Mouse (Mus musculus): ENCODE data around the gene Astn2. TPM values are rescaled to one million over a fixed set of nuclear protein-coding genes. Genes with fewer than 3 reads are reported as not detected.

Astn2 gene
- polyA plus RNA-seq, 1 experiment from 2014 or later = 0.55 TPM

GRCm38 (mm10) chr4:65874236-65874781, 530.1 kb downstream of the Astn2 start:
- 60% methylated on average over 2 of the region's 2 CpGs for WGBS
- Histone ChIP-seq H3K27me3 (replicated peaks) (no peaks in the 10 kb centered on the region), H3K27ac (no peak overlapping the region), H3K9me3 (no peaks in the 10 kb centered on the region), H3K36me3 (no peaks in the 10 kb centered on the region), H3K9ac (no peak overlapping the region), H3K4me2 (replicated peaks) (no peak overlapping the region), H3K4me3 (replicated peaks) (no peak overlapping the region), H3K4me1 (replicated peaks) (no peaks in the 10 kb centered on the region)
- ATAC-seq = 0 out of 2 replicates have a peak, but pooled peaks have one; percentile 36

- Histone ChIP-seq H3K27ac (no peak overlapping the region), H3K27me3 (replicated peaks) (no peaks in the 10 kb centered on the region), H3K36me3 (no peaks in the 10 kb centered on the region), H3K4me1 (replicated peaks) (no peaks in the 10 kb centered on the region), H3K9me3 (no peaks in the 10 kb centered on the region), H3K9ac (no peak overlapping the region), H3K4me2 (replicated peaks) (no peak overlapping the region), H3K4me3 (replicated peaks) (no peak overlapping the region)
- peak; percentile 68; the same call in 1 of the 2 replicates for ATAC-seq
Measured at GRCm38 (mm10) chr4:65864551-65864950, 539.9 kb downstream of the Astn2 start.

GRCm38 (mm10) chr4:65843191-65843590, 561.2 kb downstream of the Astn2 start:
- Histone ChIP-seq H3K9ac (no peak overlapping the region), H3K4me1 (replicated peaks) (no peaks in the 10 kb centered on the region), H3K9me3 (no peaks in the 10 kb centered on the region), H3K27me3 (replicated peaks) (no peaks in the 10 kb centered on the region), H3K27ac (no peak overlapping the region), H3K4me2 (replicated peaks) (no peak overlapping the region), H3K4me3 (replicated peaks) (no peak overlapping the region), H3K36me3 (no peaks in the 10 kb centered on the region)
- ATAC-seq = no peak
- 68% methylated on average over 2 of the region's 2 CpGs for WGBS

GRCm38 (mm10) chr4:65839550-65840000, 564.8 kb downstream of the Astn2 start:
- Histone ChIP-seq H3K9me3 (no peaks in the 10 kb centered on the region), H3K4me3 (replicated peaks) (no peak overlapping the region), H3K27me3 (replicated peaks) (no peaks in the 10 kb centered on the region), H3K4me1 (replicated peaks) (no peaks in the 10 kb centered on the region), H3K36me3 (no peaks in the 10 kb centered on the region), H3K9ac (no peak overlapping the region), H3K27ac (no peak overlapping the region), H3K4me2 (replicated peaks) (no peak overlapping the region)
- WGBS = 75% methylated on average over 9 of the region's 9 CpGs
- no peak for ATAC-seq

- H3K27ac ChIP-seq = no peak overlapping the region
- WGBS = 72% methylated on average over 4 of the region's 4 CpGs
- no peak for ATAC-seq
- no peak overlapping the region for H3K9ac ChIP-seq
- H3K36me3 ChIP-seq = no peaks in the 10 kb centered on the region
- no peaks in the 10 kb centered on the region for H3K4me1 ChIP-seq (replicated peaks)
- no peaks in the 10 kb centered on the region for H3K9me3 ChIP-seq
- no peak overlapping the region for H3K4me2 ChIP-seq (replicated peaks)
- no peak overlapping the region for H3K4me3 ChIP-seq (replicated peaks)
- H3K27me3 ChIP-seq (replicated peaks) = no peaks in the 10 kb centered on the region
Measured at GRCm38 (mm10) chr4:65838781-65839180, 565.6 kb downstream of the Astn2 start.

- Histone ChIP-seq H3K36me3 (no peaks in the 10 kb centered on the region), H3K4me1 (replicated peaks) (no peaks in the 10 kb centered on the region), H3K27ac (no peak overlapping the region), H3K4me2 (replicated peaks) (no peak overlapping the region), H3K9me3 (no peaks in the 10 kb centered on the region), H3K9ac (no peak overlapping the region), H3K27me3 (replicated peaks) (no peaks in the 10 kb centered on the region), H3K4me3 (replicated peaks) (no peak overlapping the region)
- ATAC-seq = no peak
- WGBS = 84% methylated on average over 1 of the region's 1 CpGs
Measured at GRCm38 (mm10) chr4:65832971-65833370, 571.4 kb downstream of the Astn2 start.

GRCm38 (mm10) chr4:65831872-65832271, 572.5 kb downstream of the Astn2 start:
- ATAC-seq = no peak
- H3K27ac ChIP-seq = no peak overlapping the region
- no peaks in the 10 kb centered on the region for H3K4me1 ChIP-seq (replicated peaks)
- H3K4me3 ChIP-seq (replicated peaks) = no peak overlapping the region
- H3K36me3 ChIP-seq = no peaks in the 10 kb centered on the region
- 77% methylated on average over 3 of the region's 3 CpGs for WGBS
- no peak overlapping the region for H3K4me2 ChIP-seq (replicated peaks)
- H3K9me3 ChIP-seq = no peaks in the 10 kb centered on the region
- no peaks in the 10 kb centered on the region for H3K27me3 ChIP-seq (replicated peaks)
- H3K9ac ChIP-seq = no peak overlapping the region

GRCm38 (mm10) chr4:65830495-65830894, 573.9 kb downstream of the Astn2 start:
- Histone ChIP-seq H3K9ac (no peak overlapping the region), H3K4me2 (replicated peaks) (no peak overlapping the region), H3K9me3 (no peaks in the 10 kb centered on the region), H3K4me1 (replicated peaks) (no peaks in the 10 kb centered on the region), H3K27me3 (replicated peaks) (no peaks in the 10 kb centered on the region), H3K4me3 (replicated peaks) (no peak overlapping the region), H3K36me3 (no peaks in the 10 kb centered on the region), H3K27ac (no peak overlapping the region)
- WGBS = 15% methylated on average over 3 of the region's 3 CpGs
- ATAC-seq = no peak

- WGBS = 76% methylated on average over 2 of the region's 2 CpGs
- no peak overlapping the region for H3K4me2 ChIP-seq (replicated peaks)
Measured at GRCm38 (mm10) chr4:65821070-65821469, 583.3 kb downstream of the Astn2 start.

GRCm38 (mm10) chr4:65820236-65820635, 584.2 kb downstream of the Astn2 start:
- H3K36me3 ChIP-seq = no peaks in the 10 kb centered on the region
- H3K4me2 ChIP-seq (replicated peaks) = no peak overlapping the region
- no peaks in the 10 kb centered on the region for H3K27me3 ChIP-seq (replicated peaks)
- WGBS = 39% methylated on average over 2 of the region's 2 CpGs
- ATAC-seq = no peak
- H3K27ac ChIP-seq = no peak overlapping the region
- H3K4me1 ChIP-seq (replicated peaks) = no peaks in the 10 kb centered on the region
- H3K4me3 ChIP-seq (replicated peaks) = no peak overlapping the region
- no peaks in the 10 kb centered on the region for H3K9me3 ChIP-seq
- no peak overlapping the region for H3K9ac ChIP-seq

More at GRCm38 (mm10) chr4:65821070-65821469, 583.3 kb downstream of the Astn2 start:
- H3K36me3 ChIP-seq = no peaks in the 10 kb centered on the region
- no peak for ATAC-seq
- H3K4me1 ChIP-seq (replicated peaks) = no peaks in the 10 kb centered on the region
- H3K27ac ChIP-seq = no peak overlapping the region
- H3K4me3 ChIP-seq (replicated peaks) = no peak overlapping the region
- H3K27me3 ChIP-seq (replicated peaks) = no peaks in the 10 kb centered on the region
- H3K9me3 ChIP-seq = no peaks in the 10 kb centered on the region
- no peak overlapping the region for H3K9ac ChIP-seq

GRCm38 (mm10) chr4:65819835-65820234, 584.6 kb downstream of the Astn2 start:
- H3K4me1 ChIP-seq (replicated peaks) = no peaks in the 10 kb centered on the region
- 44% methylated on average over 3 of the region's 3 CpGs for WGBS

GRCm38 (mm10) chr4:65814176-65814535, 590.3 kb downstream of the Astn2 start:
- no peaks in the 10 kb centered on the region for H3K27me3 ChIP-seq (replicated peaks)
- no peak overlapping the region for H3K9ac ChIP-seq
- H3K27ac ChIP-seq = no peak overlapping the region
- 83% methylated on average over 2 of the region's 2 CpGs for WGBS
- H3K9me3 ChIP-seq = no peaks in the 10 kb centered on the region
- ATAC-seq = no peak
- H3K4me1 ChIP-seq (replicated peaks) = no peaks in the 10 kb centered on the region
- H3K36me3 ChIP-seq = no peaks in the 10 kb centered on the region
- no peak overlapping the region for H3K4me3 ChIP-seq (replicated peaks)
- H3K4me2 ChIP-seq (replicated peaks) = no peak overlapping the region

More at GRCm38 (mm10) chr4:65819835-65820234, 584.6 kb downstream of the Astn2 start:
- Histone ChIP-seq H3K27me3 (replicated peaks) (no peaks in the 10 kb centered on the region), H3K9me3 (no peaks in the 10 kb centered on the region), H3K4me3 (replicated peaks) (no peak overlapping the region), H3K36me3 (no peaks in the 10 kb centered on the region), H3K27ac (no peak overlapping the region), H3K9ac (no peak overlapping the region), H3K4me2 (replicated peaks) (no peak overlapping the region)
- ATAC-seq = no peak

GRCm38 (mm10) chr4:65813500-65814175, 590.8 kb downstream of the Astn2 start:
- Histone ChIP-seq H3K4me1 (replicated peaks) (no peaks in the 10 kb centered on the region), H3K4me3 (replicated peaks) (no peak overlapping the region), H3K36me3 (no peaks in the 10 kb centered on the region), H3K9ac (no peak overlapping the region), H3K27me3 (replicated peaks) (no peaks in the 10 kb centered on the region), H3K27ac (no peak overlapping the region), H3K4me2 (replicated peaks) (no peak overlapping the region), H3K9me3 (no peaks in the 10 kb centered on the region)
- WGBS = 77% methylated on average over 1 of the region's 1 CpGs
- no peak for ATAC-seq

All from intestine, embryonic 15.5 days (tissue).